Mouse (Mus musculus) mesoderm, embryonic 11.5 days (tissue): ENCODE results near the gene Pcsk1n.

Source experiments
- DNase-seq: peaks from one replicate; pipeline ENCODE4 v3.0.0-alpha.2; 2012; ENCODE audit warnings: low read depth, low spot score

Gene Pcsk1n

DNA sequence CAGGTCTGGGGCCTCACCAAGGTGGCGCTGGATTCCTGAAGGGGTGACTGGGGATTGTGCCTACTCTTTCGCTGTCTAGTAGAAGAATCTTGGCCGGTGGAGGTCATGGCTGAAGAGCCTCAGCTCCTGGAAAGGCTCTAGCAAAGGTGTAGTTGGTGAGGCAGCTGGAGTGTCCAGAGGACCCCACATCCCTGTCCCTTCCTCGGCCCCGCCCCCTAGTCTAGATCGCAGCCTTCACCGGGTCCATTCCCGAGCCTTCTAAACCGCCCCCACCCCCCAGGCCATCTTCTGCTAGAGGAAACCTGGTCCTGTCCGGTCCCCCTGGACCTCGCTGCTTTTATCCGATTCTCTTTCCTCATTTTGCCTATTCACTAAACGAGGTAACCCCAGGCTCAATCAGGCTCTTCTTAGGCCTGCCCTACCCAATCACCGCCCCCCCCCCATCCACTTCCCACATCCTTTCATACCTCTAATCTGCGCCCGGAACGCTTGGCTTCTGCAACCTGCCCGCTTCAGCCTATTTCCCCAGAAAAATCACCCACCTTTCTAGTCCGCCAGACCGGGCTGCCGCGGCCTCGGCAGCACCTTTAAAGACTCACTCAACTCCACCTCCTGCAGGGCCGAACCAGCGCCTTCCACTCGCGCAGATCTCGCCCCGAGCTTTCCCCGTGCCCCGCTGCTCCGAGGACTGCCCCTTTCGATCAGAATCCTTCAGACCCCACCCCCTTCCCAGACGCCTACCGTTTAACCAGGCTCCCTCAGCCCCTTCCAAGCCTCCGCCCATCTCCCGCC, 27.7 kb downstream of the Pcsk1n start, which contains the start of gene Hdac6:
TSS of gene Hdac6 (minus strand) at position 782 of the 792 bp plus-strand sequence.
- DNase-seq = no peak

DNA sequence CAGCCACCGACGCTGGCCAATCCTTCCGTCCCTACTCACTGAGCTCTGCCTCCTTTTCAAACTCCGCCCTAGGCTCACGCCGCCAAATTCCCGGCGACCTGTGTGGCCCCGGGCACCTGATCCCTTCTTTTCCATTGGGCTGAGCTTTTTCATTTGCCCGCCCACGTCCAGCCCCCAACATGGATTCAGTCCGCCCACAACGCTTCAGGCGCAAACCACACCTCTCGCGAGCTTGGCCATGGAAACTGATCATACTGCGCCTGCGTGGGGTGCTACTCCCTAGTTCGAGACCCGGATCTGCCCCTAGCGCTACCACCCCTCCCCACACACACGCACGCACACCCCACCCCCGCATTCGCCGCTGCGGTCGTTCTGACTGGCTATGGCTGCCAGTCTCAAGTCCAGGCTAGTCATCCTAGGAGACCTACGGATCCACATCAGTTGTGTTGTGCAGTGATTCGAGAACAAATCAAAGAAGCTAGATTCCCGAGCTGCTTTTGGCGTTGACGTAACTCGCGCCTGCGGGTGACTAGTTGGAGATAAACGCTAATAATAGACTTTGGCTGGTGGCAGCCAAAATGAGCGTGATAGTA, 28.4 kb downstream of the Pcsk1n start:
- DNase-seq = peak; percentile 96

DNA sequence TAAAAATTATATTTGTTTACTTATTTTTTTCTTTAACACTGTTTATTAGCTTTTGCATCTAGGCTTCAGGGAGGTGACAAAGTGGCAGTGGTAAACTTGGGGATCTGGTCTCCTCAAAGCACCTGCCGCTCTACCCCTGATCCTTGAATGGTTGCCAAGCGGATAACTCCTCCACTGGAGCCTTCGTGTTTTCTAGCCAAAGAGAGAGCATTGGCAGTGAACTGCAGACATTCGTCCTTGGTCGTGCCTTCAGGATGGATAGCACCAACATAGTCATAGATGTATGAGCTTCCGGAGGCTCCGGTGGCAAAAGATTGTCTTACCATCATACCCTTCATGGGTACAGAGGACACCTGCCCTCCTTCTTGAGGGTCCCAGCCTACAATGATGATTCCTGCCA, 30.5 kb downstream of the Pcsk1n start:
- DNase-seq = no peak

DNA sequence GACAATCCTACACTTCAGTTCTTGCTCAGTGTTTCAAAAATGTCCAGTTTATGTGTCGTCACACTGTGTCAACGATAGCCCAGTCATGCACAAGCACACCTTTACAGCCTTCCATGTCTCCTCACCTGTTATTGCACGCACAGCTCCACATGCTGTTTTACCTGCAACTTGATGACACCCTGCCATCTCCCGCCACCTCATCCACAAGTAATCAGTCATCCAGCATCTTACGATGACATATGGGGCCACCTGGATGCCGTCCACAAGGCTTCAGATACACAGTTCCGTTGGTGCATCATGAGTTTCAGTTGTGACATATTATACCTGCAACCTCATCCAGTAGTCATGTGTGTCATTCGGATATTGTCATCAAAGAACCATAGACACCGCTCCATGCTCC, 39.2 kb downstream of the Pcsk1n start:
- no peak for DNase-seq

DNA sequence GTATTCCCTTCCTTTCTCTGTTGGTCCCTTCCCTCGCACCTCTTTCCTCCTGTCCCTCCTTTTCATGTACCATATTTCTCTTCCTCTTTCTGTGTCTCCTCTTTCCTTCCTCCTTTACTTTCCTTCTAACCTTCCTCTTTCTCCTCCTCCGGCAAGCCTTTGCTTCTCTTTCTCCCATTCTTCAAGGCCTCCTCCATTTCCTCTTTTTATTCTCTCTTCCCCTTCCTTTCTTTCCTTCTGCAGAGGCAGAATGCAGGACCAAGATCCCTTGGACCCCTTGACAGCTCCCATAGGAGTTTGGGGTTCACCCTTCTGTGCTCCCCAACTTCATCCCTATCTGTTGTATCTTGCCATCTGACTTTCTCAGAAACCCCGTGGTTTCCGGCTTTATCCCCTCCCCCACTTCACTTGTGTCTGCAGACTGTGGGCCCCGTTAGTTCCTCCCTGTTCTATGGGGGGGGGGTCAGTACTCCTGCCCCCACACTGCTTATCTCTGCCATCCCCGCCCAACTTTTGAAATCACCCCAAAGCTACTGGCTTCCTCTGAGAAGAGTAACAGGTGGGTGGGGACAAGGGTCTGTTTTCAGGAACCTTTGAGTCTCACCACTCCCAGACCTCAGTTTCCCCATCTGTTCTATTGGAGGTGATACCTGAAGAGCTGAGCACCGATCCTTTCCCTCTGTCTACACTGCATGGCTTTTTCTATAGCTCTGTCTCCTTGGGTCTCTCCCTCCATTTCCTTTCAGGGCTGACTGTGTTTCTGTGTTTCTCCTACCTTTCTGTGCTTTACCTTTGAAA, 44.4 kb downstream of the Pcsk1n start:
- no peak for DNase-seq

DNA sequence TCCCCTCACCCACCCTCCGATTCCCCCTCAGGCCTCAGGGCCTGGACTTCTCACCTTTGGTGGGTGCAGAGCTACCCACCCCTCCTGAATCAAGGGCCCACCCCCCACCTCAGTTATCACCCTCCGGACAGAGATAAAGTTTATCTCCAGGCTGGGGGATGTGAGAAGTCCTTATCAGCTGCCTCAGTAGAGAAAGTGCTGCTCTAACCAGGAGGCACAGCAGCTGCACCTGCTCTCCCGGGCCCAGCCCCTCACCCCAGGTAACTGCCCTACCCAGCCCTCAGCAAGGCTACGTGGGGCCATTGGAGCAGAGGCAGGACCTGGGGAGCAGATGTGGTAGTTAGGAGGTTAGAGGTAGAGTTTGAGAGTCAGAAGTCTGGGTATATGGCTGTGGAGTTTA, 46.5 kb downstream of the Pcsk1n start:
- no peak for DNase-seq

DNA sequence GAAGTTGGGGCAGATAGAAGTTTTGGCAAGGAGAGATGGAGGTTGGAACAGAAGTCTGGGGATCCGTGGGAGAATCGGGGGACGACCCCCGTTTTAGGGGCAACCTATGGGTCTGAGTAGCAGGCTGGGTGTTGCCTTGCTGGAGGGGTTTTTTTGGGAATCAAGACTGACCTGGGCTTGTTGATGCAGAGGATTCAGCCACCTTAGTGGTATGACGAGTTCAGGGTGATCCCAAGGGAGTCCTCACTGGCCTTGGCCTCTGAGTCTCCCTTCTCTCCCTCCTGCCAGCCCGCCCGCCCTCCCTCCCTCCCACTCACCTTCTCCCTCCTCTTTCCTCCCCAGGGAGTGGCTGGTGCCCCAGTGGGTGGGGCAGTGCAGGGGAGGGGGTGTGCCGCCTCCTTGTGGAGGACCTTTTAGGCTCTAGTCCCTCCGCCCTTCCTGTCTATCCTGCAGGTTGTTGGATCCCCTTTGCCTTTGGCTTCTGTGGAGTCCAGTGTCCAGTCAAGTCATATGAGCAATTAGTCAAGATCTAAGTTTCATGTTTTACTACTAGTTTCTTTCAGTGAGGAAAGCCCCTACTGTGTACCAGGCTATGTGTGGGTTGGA, 48.1 kb downstream of the Pcsk1n start:
- no peak for DNase-seq

DNA sequence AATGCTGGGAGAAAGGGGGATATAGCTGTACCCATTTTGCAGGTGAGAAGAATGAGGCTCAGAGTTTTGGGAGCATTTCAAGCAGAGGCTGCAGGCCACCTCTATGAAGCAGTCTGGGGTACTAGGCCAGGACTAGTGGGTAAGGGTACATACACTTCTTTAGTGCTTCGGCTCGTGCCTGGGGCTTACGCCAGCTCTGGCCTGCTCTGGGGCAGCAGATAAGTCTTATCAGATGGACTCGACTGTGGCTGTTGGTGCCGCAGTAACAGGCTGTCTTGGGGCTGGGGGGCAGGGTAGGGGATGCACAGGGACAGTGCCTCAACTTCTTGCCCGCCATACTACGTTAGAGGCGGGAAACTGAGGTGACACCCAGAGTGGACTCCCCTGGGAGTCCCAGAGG, 48.6 kb downstream of the Pcsk1n start:
- no peak for DNase-seq

DNA sequence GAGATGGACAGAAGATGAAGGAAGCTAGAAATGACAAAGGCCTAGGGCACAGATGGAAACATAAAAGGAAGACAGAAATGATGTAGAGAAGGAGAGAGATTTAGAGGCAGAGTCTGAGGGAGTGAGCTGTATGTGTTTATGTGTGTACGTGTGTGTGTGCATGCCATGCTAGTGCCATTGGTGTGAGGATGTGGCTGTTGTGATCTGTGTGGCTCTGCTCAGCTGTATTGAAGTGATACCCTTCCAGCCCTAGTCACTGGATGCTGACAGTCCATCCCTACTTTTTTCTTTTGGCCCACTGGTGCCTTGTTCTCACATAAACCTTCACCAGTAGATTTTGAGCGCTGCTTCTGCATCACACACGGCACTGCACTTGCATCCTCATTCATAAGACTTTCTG, 49.3 kb downstream of the Pcsk1n start:
- no peak for DNase-seq

DNA sequence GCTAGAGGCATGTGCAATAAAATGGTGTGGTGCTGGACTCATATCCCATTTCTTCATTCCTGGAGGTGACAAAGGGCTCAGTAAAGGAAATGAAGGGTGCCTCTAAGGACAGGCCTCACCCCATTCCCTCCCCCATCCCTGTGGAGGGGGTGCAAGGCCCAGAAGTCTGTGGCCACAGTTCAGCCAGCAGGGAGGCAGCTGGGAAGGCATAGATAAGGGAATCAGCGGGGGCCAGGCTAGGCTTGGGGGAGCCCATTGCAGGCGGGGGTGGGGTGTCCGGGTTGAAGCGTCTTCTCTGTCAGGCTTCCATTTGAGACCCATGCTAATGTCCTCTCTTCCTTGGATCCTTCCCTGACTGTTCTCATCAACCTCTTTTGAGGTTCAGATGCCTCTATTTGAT, 51.7 kb downstream of the Pcsk1n start:
- DNase-seq = no peak
